Mouse (Mus musculus) adrenal gland, postnatal 25 days (tissue): ENCODE results near the gene Rcor2. TPM values are rescaled to one million over a fixed set of nuclear protein-coding genes. Genes with fewer than 3 reads are reported as not detected.

ENCODE experiments used
- DNase-seq: peaks from one replicate; pipeline ENCODE4 v3.0.0; 2021; ENCODE audit warnings: mixed read lengths
- total RNA-seq: library from RNA; stranded (reverse); gene quantifications from 2 replicates; pipeline ENCODE4 v1.2.3, GENCODE M21; 2021

The Rcor2 gene
- total RNA-seq, 1 experiment from 2014 or later, result 6.0 TPM

- DNase-seq, result no peak
These were observed 54.3 kb downstream of the Rcor2 start for GRCm38 (mm10) chr19:7321391-7321790.

Other genes starting within 250 kb of the Rcor2 start
- gene Fermt3, start 247.9 kb upstream of the Rcor2 start, total RNA-seq, result 4.2 and 4.4 TPM in 2 replicates
- 158 and 239 TPM in 2 replicates for gene Stip1, start 227.4 kb upstream of the Rcor2 start, total RNA-seq
- gene Macrod1, start 210.5 kb upstream of the Rcor2 start, total RNA-seq, result 42.7 and 52.1 TPM in 2 replicates
- gene Flrt1, start 161.6 kb upstream of the Rcor2 start, total RNA-seq, result 1.6 and 2.0 TPM in 2 replicates
- 102 and 132 TPM in 2 replicates for gene Otub1, start 61.0 kb upstream of the Rcor2 start, total RNA-seq
- 781 and 926 TPM in 2 replicates for gene Cox8a, start 49.7 kb upstream of the Rcor2 start, total RNA-seq
- gene Naa40, start 26.1 kb upstream of the Rcor2 start, total RNA-seq, result 33.1 and 34.2 TPM in 2 replicates
- gene Mark2, start 74.5 kb downstream of the Rcor2 start, total RNA-seq, result 85.5 and 96.0 TPM in 2 replicates
- 20.9 and 21.1 TPM in 2 replicates for gene Spindoc, start 115.7 kb downstream of the Rcor2 start, total RNA-seq
- gene 2700081O15Rik, start 150.3 kb downstream of the Rcor2 start, total RNA-seq, result 30.7 and 33.6 TPM in 2 replicates
- gene Rtn3, start 216.0 kb downstream of the Rcor2 start, total RNA-seq, result 131 TPM in 2 replicates
- 114 and 171 TPM in 2 replicates for gene Atl3, start 226.7 kb downstream of the Rcor2 start, total RNA-seq